Mouse (Mus musculus): ENCODE measurements around the gene Pou2f2. TPM values are rescaled to one million over a fixed set of nuclear protein-coding genes. Genes with fewer than 3 reads are reported as not detected.

Gene Pou2f2
- 0.34 and 0.37 TPM in 2 replicates for total RNA-seq (2014; rRNA removed)
- 0.44 and 1.2 TPM in 2 replicates for polyA plus RNA-seq (2012; rRNA removed)

GRCm38 (mm10) chr7:25179606-25180161 lies at the start of gene Pou2f2:
Pou2f2 (minus strand) TSS chr7:25179726.
- Histone ChIP-seq H3K79me2 (ENCODE audit: control insufficient read depth, insufficient read depth, low read length) (no peaks in the 10 kb centered on the region), H3K36me3 (ENCODE audit: control insufficient read depth, insufficient read depth, low read length) (no peaks in the 10 kb centered on the region), H3K27ac (replicated peaks; ENCODE audit: insufficient read depth, low read depth, low read length) (no peak within 1 kb of the TSS), H3K27me3 (ENCODE audit: control insufficient read depth, insufficient read depth, low read length) (peaks cover 15% of the 10 kb centered on the region), H3K4me1 (ENCODE audit: control insufficient read depth, insufficient read depth, low read length) (no peaks in the 10 kb centered on the region), H3K4me3 (ENCODE audit: insufficient read depth, low read depth, low read length) (peak within 1 kb of the TSS; percentile 22; the same call in 1 of the 2 replicates), H3K9ac (ENCODE audit: low read depth, low read length) (0 out of 2 replicates have a peak within 1 kb of the TSS, but pooled peaks have one; percentile 30)
- TF ChIP-seq POLR2A (IDR thresholded peaks at IDR 0.05; ENCODE audit: extremely low read depth, insufficient read depth, low read length) (no peak), CTCF (IDR thresholded peaks at IDR 0.05; ENCODE audit: low read depth, low read length) (peak; percentile 30; the same call in 1 of the 2 replicates)
- DNase-seq (ENCODE audit: extremely low read depth, low read depth, low spot score), result no peak
- WGBS, result 2% methylated on average over 51 of the region's 56 CpGs

GRCm38 (mm10) chr7:25227523-25228300 lies 48.2 kb upstream of the Pou2f2 start:
- peaks cover 16% of the 10 kb centered on the region; the same call in 1 of the 2 replicates for H3K79me2 ChIP-seq (ENCODE audit: control insufficient read depth, insufficient read depth, low read length)
- no peak overlapping the region for H3K27ac ChIP-seq (replicated peaks; ENCODE audit: insufficient read depth, low read depth, low read length)
- peaks cover 16% of the 10 kb centered on the region; the same call in 1 of the 2 replicates for H3K36me3 ChIP-seq (ENCODE audit: control insufficient read depth, insufficient read depth, low read length)
- TF ChIP-seq POLR2A (IDR thresholded peaks at IDR 0.05; ENCODE audit: extremely low read depth, insufficient read depth, low read length) (no peak), CTCF (IDR thresholded peaks at IDR 0.05; ENCODE audit: low read depth, low read length) (no peak)
- H3K4me1 ChIP-seq (ENCODE audit: control insufficient read depth, insufficient read depth, low read length), result 0 out of 2 replicates have a peak, but pooled peaks cover 1% of the 10 kb centered on the region
- DNase-seq (ENCODE audit: extremely low read depth, low read depth, low spot score), result peak; percentile 16
- no peaks in the 10 kb centered on the region for H3K27me3 ChIP-seq (ENCODE audit: control insufficient read depth, insufficient read depth, low read length)
- H3K4me3 ChIP-seq (ENCODE audit: insufficient read depth, low read depth, low read length), result no peak overlapping the region
- no peak overlapping the region for H3K9ac ChIP-seq (ENCODE audit: low read depth, low read length)
- WGBS, result 80% methylated on average over 1 of the region's 1 CpGs

GRCm38 (mm10) chr7:25222275-25222967 lies 42.9 kb upstream of the Pou2f2 start:
- Histone ChIP-seq H3K79me2 (ENCODE audit: control insufficient read depth, insufficient read depth, low read length) (peaks cover 28% of the 10 kb centered on the region; the same call in 1 of the 2 replicates), H3K27me3 (ENCODE audit: control insufficient read depth, insufficient read depth, low read length) (no peaks in the 10 kb centered on the region), H3K4me3 (ENCODE audit: insufficient read depth, low read depth, low read length) (no peak overlapping the region), H3K9ac (ENCODE audit: low read depth, low read length) (no peak overlapping the region; the same call in 1 of the 2 replicates), H3K36me3 (ENCODE audit: control insufficient read depth, insufficient read depth, low read length) (0 out of 2 replicates have a peak, but pooled peaks cover 2% of the 10 kb centered on the region), H3K27ac (replicated peaks; ENCODE audit: insufficient read depth, low read depth, low read length) (no peak overlapping the region), H3K4me1 (ENCODE audit: control insufficient read depth, insufficient read depth, low read length) (peaks cover 19% of the 10 kb centered on the region)
- TF ChIP-seq POLR2A (IDR thresholded peaks at IDR 0.05; ENCODE audit: extremely low read depth, insufficient read depth, low read length) (no peak), CTCF (IDR thresholded peaks at IDR 0.05; ENCODE audit: low read depth, low read length) (no peak)
- WGBS, result 41% methylated on average over 10 of the region's 10 CpGs
- peak; percentile 19 for DNase-seq (ENCODE audit: extremely low read depth, low read depth, low spot score)

GRCm38 (mm10) chr7:25221102-25221883 lies 41.8 kb upstream of the Pou2f2 start, which contains the start of gene Zfp526:
Zfp526 (plus strand) TSS chr7:25221425.
- H3K9ac ChIP-seq (ENCODE audit: low read depth, low read length), result peak within 1 kb of the TSS; percentile 84
- peak within 1 kb of the TSS; percentile 81 for H3K27ac ChIP-seq (replicated peaks; ENCODE audit: insufficient read depth, low read depth, low read length)
- H3K4me1 ChIP-seq (ENCODE audit: control insufficient read depth, insufficient read depth, low read length), result peaks cover 21% of the 10 kb centered on the region
- DNase-seq (ENCODE audit: extremely low read depth, low read depth, low spot score), result peak; percentile 87
- TF ChIP-seq POLR2A (IDR thresholded peaks at IDR 0.05; ENCODE audit: extremely low read depth, insufficient read depth, low read length) (peak; percentile 50; the same call in 1 of the 2 replicates), CTCF (IDR thresholded peaks at IDR 0.05; ENCODE audit: low read depth, low read length) (no peak)
- no peaks in the 10 kb centered on the region for H3K27me3 ChIP-seq (ENCODE audit: control insufficient read depth, insufficient read depth, low read length)
- WGBS, result under 1% methylated on average over 44 of the region's 45 CpGs
- peaks cover 28% of the 10 kb centered on the region; the same call in 1 of the 2 replicates for H3K79me2 ChIP-seq (ENCODE audit: control insufficient read depth, insufficient read depth, low read length)
- no peaks in the 10 kb centered on the region; the same call in 1 of the 2 replicates for H3K36me3 ChIP-seq (ENCODE audit: control insufficient read depth, insufficient read depth, low read length)
- peak within 1 kb of the TSS; percentile 92 for H3K4me3 ChIP-seq (ENCODE audit: insufficient read depth, low read depth, low read length)

Measured in liver, adult 2 months (tissue).